ENCODE assay signal across 9 mouse cellular contexts in the genomic region with DNA sequence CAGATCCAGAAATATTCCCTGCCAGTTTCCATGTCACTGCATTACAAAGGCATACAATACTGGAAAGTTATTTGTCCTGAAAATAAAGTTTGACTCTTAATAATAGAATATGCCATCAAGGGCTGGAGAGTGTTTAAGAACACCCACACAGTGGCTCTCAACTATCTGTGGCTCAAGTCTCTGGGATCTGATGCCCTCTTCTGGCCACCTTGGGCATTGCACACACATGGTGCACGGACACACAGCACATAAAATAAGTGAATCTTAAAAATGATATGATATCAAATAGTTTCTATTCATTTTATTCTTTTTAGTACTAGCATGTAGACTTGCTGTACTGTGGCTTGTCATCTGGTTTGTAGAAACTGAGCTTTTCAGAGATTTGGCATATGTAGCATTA.
A peak's percentile ranks its signal among the peaks of the same experiment; 100 is the strongest.
DNase-seq lines count a peak whose midpoint lies in the region; ATAC-seq and TF ChIP-seq lines count a peak whose summit lies in the region.
"Had no signal": no experiment of that assay in that cellular context is flagged by ENCODE, and none has a peak within 500 bp of the region (broad histone marks: within the 10 kb centered on the region; RNA-seq: fewer than 3 reads in every experiment).

No protein-coding gene starts in this region.

- no peak for TF ChIP-seq EP300 in liver, embryonic 14.5 days (IDR thresholded peaks at IDR 0.05; ENCODE audit: low read depth)

- no peaks in the 10 kb centered on the region for H3K9me3 ChIP-seq in liver, embryonic 14.5 days (ENCODE audit: control insufficient read depth, low read length)

- H3K9ac ChIP-seq in liver, embryonic 14.5 days (replicated peaks) = no peak overlapping the region

- no peaks in the 10 kb centered on the region for H3K36me3 ChIP-seq in liver, embryonic 14.5 days (replicated peaks; ENCODE audit: control insufficient read depth, insufficient read depth, low read depth)

- H3K4me1 ChIP-seq in liver, embryonic 14.5 days (replicated peaks; ENCODE audit: control insufficient read depth in 2 of 2, insufficient read depth in 2 of 2, low read length in 1 of 2) = no peaks in the 10 kb centered on the region

- WGBS in liver, embryonic 14.5 days (ENCODE audit: insufficient replicate concordance) = 54% methylated on average over 1 of the region's 1 CpGs

- H3K27me3 ChIP-seq in liver, embryonic 14.5 days (ENCODE audit: control insufficient read depth, insufficient read depth, low read length) = no peaks in the 10 kb centered on the region

- no peak overlapping the region for H3K27ac ChIP-seq in layer of hippocampus, adult 2 months
- no peak overlapping the region for H3K27ac ChIP-seq in liver, embryonic 14.5 days
- H3K27ac ChIP-seq: macrophage had no signal

- H3K4me2 ChIP-seq in liver, embryonic 14.5 days (ENCODE audit: low read depth) = no peak overlapping the region

- TF ChIP-seq CTCF in layer of hippocampus, adult 2 months (conservative IDR thresholded peaks at IDR 0.05) = peak; percentile 76
- TF ChIP-seq CTCF in liver, embryonic 14.5 days (IDR thresholded peaks at IDR 0.05; ENCODE audit: low read depth) = peak; percentile 77

- ATAC-seq in liver, embryonic 14.5 days (ENCODE audit: insufficient read depth) = no peak

- peak; percentile 31 for DNase-seq in adrenal gland, postnatal 10 days
- DNase-seq in adrenal gland, postnatal 25 days = no peak
- no peak for DNase-seq in layer of hippocampus, adult 2 months (ENCODE audit: low spot score in 2 of 2)
- DNase-seq in layer of hippocampus, adult 9-10 months (ENCODE audit: low spot score) = no peak
- peak; percentile 41 for DNase-seq in c-Kit-positive CD71-negative TER-119-negative erythroid progenitor cells, embryonic 14.5 days (ENCODE audit: low read depth)
- DNase-seq in liver, embryonic 14.5 days (ENCODE audit: low read depth in 3 of 3, low spot score in 3 of 3) = peak in 1 of 3 experiments; percentile 6
- no peak for DNase-seq in frontal cortex, postnatal 10 days (ENCODE audit: low spot score in 2 of 2)
- no peak for DNase-seq in layer of hippocampus, postnatal 36 days

- no peak overlapping the region for H3K4me3 ChIP-seq in layer of hippocampus, adult 2 months
- H3K4me3 ChIP-seq in liver, embryonic 14.5 days (ENCODE audit: insufficient read depth in 1 of 2, low read depth in 2 of 2, low read length in 2 of 2) = no peak overlapping the region

Comparison
In these comparisons a context has a peak if more than half of its experiments do, and no peak if none do; other contexts are left out.
1. DNase-seq: peak in adrenal gland, postnatal 10 days (single experiment) and c-Kit-positive CD71-negative TER-119-negative erythroid progenitor cells, embryonic 14.5 days (single experiment); none in adrenal gland, postnatal 25 days (single experiment), layer of hippocampus, adult 2 months (0 of 2), layer of hippocampus, adult 9-10 months (single experiment), frontal cortex, postnatal 10 days (0 of 2) and layer of hippocampus, postnatal 36 days (0 of 2).